Mouse (Mus musculus): ENCODE measurements around the gene Myo1e. TPM values are rescaled to one million over a fixed set of nuclear protein-coding genes. Genes with fewer than 3 reads are reported as not detected.

Myo1e gene
- polyA plus RNA-seq, 1 experiment from 2014 or later = 16.2 TPM

DNA sequence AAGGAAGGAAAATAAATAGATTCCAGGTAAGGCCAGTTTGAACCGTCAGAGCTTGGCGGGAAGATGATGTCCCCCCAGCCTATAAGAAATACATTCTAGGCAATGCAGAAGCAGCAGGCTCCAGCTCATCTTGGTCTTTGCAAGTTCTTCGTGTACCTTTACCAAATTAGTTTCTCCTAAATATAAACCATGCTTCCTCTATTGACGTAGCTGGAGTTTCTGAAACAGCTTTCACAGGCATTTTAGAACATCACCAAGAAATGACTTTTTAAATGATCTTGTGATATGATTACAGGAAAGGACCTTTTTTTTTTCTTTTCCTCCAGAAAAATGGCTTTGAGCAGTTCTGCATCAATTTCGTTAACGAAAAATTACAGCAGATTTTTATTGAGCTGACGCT, 131.2 kb downstream of the Myo1e start:
- peaks cover 94% of the 10 kb centered on the region for H3K36me3 ChIP-seq (ENCODE audit: control insufficient read depth, insufficient read depth)
- WGBS = 92% methylated on average over 7 of the region's 7 CpGs
- no peak for TF ChIP-seq CTCF (IDR thresholded peaks at IDR 0.05; ENCODE audit: low read depth)

DNA sequence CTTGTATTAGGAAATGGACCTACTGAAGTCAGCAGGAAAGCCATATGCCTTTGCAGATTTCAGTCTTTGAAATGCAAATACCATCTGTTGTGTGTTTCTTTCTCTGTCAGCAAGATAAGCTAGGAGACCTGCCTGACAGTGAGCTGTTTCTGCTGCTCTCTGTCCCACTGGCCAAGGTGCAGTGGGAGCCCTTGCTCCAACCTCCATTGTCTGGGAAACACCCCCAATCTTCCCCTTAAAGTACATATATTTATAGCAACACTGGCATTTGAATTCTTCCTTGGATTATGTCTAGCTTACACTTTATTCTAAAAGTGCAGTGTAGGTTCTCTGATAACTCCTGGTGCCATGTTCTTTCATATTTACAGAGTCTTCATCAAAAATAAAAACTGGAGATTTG, 131.7 kb downstream of the Myo1e start:
- TF ChIP-seq CTCF (IDR thresholded peaks at IDR 0.05; ENCODE audit: low read depth) = no peak
- no peak for ATAC-seq
- no peak overlapping the region for H3K9ac ChIP-seq (ENCODE audit: low read depth, low read length)
- no peaks in the 10 kb centered on the region for H3K27me3 ChIP-seq (replicated peaks; ENCODE audit: control insufficient read depth, insufficient read depth, low read length)
- H3K4me2 ChIP-seq (replicated peaks; ENCODE audit: low read depth) = no peak overlapping the region
- no peaks in the 10 kb centered on the region for H3K4me1 ChIP-seq (replicated peaks; ENCODE audit: control insufficient read depth, insufficient read depth, low read length)
- H3K27ac ChIP-seq (ENCODE audit: low read depth, low read length) = no peak overlapping the region
- H3K36me3 ChIP-seq (ENCODE audit: control insufficient read depth, insufficient read depth) = peaks cover 97% of the 10 kb centered on the region
- no peaks in the 10 kb centered on the region for H3K9me3 ChIP-seq (ENCODE audit: control insufficient read depth)
- H3K4me3 ChIP-seq (ENCODE audit: low read depth, low read length) = no peak overlapping the region

More for the DNA sequence above, 131.2 kb downstream of the Myo1e start:
- Histone ChIP-seq H3K4me2 (replicated peaks; ENCODE audit: low read depth) (no peak overlapping the region), H3K4me3 (ENCODE audit: low read depth, low read length) (no peak overlapping the region), H3K9me3 (ENCODE audit: control insufficient read depth) (no peaks in the 10 kb centered on the region), H3K27ac (ENCODE audit: low read depth, low read length) (no peak overlapping the region), H3K9ac (ENCODE audit: low read depth, low read length) (no peak overlapping the region), H3K27me3 (replicated peaks; ENCODE audit: control insufficient read depth, insufficient read depth, low read length) (no peaks in the 10 kb centered on the region), H3K4me1 (replicated peaks; ENCODE audit: control insufficient read depth, insufficient read depth, low read length) (no peaks in the 10 kb centered on the region)
- no peak for ATAC-seq

GRCm38 (mm10) chr9:70349274-70349673, 142.1 kb downstream of the Myo1e start:
- no peak overlapping the region for H3K4me2 ChIP-seq (replicated peaks; ENCODE audit: low read depth)
- no peak overlapping the region for H3K9ac ChIP-seq (ENCODE audit: low read depth, low read length)
- no peaks in the 10 kb centered on the region for H3K4me1 ChIP-seq (replicated peaks; ENCODE audit: control insufficient read depth, insufficient read depth, low read length)
- 73% methylated on average over 2 of the region's 2 CpGs for WGBS
- H3K36me3 ChIP-seq (ENCODE audit: control insufficient read depth, insufficient read depth) = peaks cover 57% of the 10 kb centered on the region
- no peak for ATAC-seq
- H3K27me3 ChIP-seq (replicated peaks; ENCODE audit: control insufficient read depth, insufficient read depth, low read length) = no peaks in the 10 kb centered on the region
- no peak for TF ChIP-seq CTCF (IDR thresholded peaks at IDR 0.05; ENCODE audit: low read depth)
- H3K4me3 ChIP-seq (ENCODE audit: low read depth, low read length) = no peak overlapping the region
- H3K27ac ChIP-seq (ENCODE audit: low read depth, low read length) = no peak overlapping the region
- H3K9me3 ChIP-seq (ENCODE audit: control insufficient read depth) = no peaks in the 10 kb centered on the region

GRCm38 (mm10) chr9:70351570-70352277, 144.6 kb downstream of the Myo1e start:
- no peak for TF ChIP-seq CTCF (IDR thresholded peaks at IDR 0.05; ENCODE audit: low read depth)
- WGBS = 44% methylated on average over 8 of the region's 8 CpGs
- Histone ChIP-seq H3K27ac (ENCODE audit: low read depth, low read length) (0 out of 2 replicates have a peak overlapping the region, but pooled peaks have one; percentile 23), H3K27me3 (replicated peaks; ENCODE audit: control insufficient read depth, insufficient read depth, low read length) (no peaks in the 10 kb centered on the region), H3K36me3 (ENCODE audit: control insufficient read depth, insufficient read depth) (peaks cover 66% of the 10 kb centered on the region), H3K4me3 (ENCODE audit: low read depth, low read length) (no peak overlapping the region), H3K9me3 (ENCODE audit: control insufficient read depth) (no peaks in the 10 kb centered on the region), H3K4me2 (replicated peaks; ENCODE audit: low read depth) (no peak overlapping the region), H3K4me1 (replicated peaks; ENCODE audit: control insufficient read depth, insufficient read depth, low read length) (no peaks in the 10 kb centered on the region), H3K9ac (ENCODE audit: low read depth, low read length) (no peak overlapping the region)
- no peak for ATAC-seq

GRCm38 (mm10) chr9:70356254-70356653, 149.1 kb downstream of the Myo1e start:
- ATAC-seq = no peak
- no peak overlapping the region for H3K4me2 ChIP-seq (replicated peaks; ENCODE audit: low read depth)
- no peak overlapping the region for H3K4me3 ChIP-seq (ENCODE audit: low read depth, low read length)
- H3K36me3 ChIP-seq (ENCODE audit: control insufficient read depth, insufficient read depth) = peaks cover 57% of the 10 kb centered on the region
- WGBS = 71% methylated on average over 8 of the region's 8 CpGs
- H3K4me1 ChIP-seq (replicated peaks; ENCODE audit: control insufficient read depth, insufficient read depth, low read length) = no peaks in the 10 kb centered on the region
- no peak overlapping the region for H3K27ac ChIP-seq (ENCODE audit: low read depth, low read length)
- H3K9me3 ChIP-seq (ENCODE audit: control insufficient read depth) = no peaks in the 10 kb centered on the region
- H3K27me3 ChIP-seq (replicated peaks; ENCODE audit: control insufficient read depth, insufficient read depth, low read length) = no peaks in the 10 kb centered on the region
- no peak for TF ChIP-seq CTCF (IDR thresholded peaks at IDR 0.05; ENCODE audit: low read depth)
- no peak overlapping the region for H3K9ac ChIP-seq (ENCODE audit: low read depth, low read length)

GRCm38 (mm10) chr9:70359402-70360131, 152.4 kb downstream of the Myo1e start:
- TF ChIP-seq CTCF (IDR thresholded peaks at IDR 0.05; ENCODE audit: low read depth) = no peak
- Histone ChIP-seq H3K36me3 (ENCODE audit: control insufficient read depth, insufficient read depth) (peaks cover 65% of the 10 kb centered on the region), H3K27ac (ENCODE audit: low read depth, low read length) (no peak overlapping the region), H3K4me3 (ENCODE audit: low read depth, low read length) (no peak overlapping the region), H3K9ac (ENCODE audit: low read depth, low read length) (no peak overlapping the region), H3K4me1 (replicated peaks; ENCODE audit: control insufficient read depth, insufficient read depth, low read length) (no peaks in the 10 kb centered on the region), H3K27me3 (replicated peaks; ENCODE audit: control insufficient read depth, insufficient read depth, low read length) (no peaks in the 10 kb centered on the region), H3K4me2 (replicated peaks; ENCODE audit: low read depth) (no peak overlapping the region), H3K9me3 (ENCODE audit: control insufficient read depth) (no peaks in the 10 kb centered on the region)
- ATAC-seq = no peak
- 95% methylated on average over 2 of the region's 2 CpGs for WGBS
